In the genomic region with DNA sequence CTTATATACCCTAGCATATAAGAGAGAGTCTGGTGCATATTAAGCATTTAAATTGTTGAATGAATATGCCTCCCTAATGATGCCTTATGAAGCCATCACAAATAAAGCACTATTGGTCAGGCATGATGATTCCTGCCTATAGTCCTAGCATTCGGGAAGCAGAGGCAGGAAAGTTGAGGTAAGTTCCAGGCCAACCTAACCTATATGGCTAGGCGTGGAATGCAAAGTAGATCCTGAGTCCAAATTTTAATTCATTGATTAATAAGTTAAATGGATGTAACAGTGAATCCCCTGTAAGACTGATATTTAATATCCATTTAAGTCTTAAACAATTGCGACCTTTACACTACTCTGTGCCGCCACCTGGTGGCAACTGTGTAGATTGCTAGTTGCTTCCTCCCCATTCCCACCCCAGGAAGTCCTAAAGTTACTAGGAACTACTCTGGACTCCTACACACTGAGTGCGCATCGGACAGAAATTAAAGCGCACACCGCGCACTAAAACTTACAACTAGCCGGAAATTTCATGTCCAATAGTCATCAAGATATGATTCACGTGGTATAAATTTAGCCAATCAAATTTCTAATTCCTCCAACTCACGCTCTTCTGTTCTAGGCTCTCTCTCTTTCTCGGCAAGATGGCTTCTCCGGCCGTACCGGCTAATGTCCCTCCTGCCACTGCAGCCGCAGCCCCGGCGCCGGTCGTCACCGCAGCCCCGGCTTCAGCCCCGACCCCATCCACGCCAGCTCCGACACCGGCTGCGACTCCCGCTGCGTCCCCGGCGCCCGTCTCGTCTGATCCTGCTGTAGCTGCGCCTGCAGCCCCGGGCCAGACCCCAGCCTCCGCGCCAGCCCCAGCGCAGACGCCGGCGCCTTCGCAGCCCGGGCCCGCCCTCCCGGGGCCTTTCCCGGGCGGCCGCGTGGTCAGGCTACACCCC, we compare ENCODE assay signal across 8 mouse cellular contexts. TPM values are rescaled to one million over a fixed set of nuclear protein-coding genes. Genes with fewer than 3 reads are reported as not detected.
DNase-seq lines count a peak whose midpoint lies in the region; ATAC-seq lines count a peak whose summit lies in the region.

A gene (plus strand): TSS at position 624 of the 938 bp plus-strand sequence.

- peak; percentile 92 for ATAC-seq in heart, embryonic 13.5 days (ENCODE audit: extremely low read depth, insufficient number of reproducible peaks, low FRiP score, low TSS enrichment)
- ATAC-seq in liver, embryonic 12.5 days: peak; percentile 95
- peak; percentile 98 for ATAC-seq in stomach, embryonic 15.5 days (ENCODE audit: insufficient read depth, low FRiP score, low read depth)

- peak within 1 kb of the TSS; percentile 37; the same call in 1 of the 2 replicates for H3K27ac ChIP-seq in brown adipose tissue, adult 24 weeks (replicated peaks; ENCODE audit: low read depth, low read length)
- peak within 1 kb of the TSS; percentile 80 for H3K27ac ChIP-seq in heart, embryonic 13.5 days (replicated peaks)
- peak within 1 kb of the TSS; percentile 85 for H3K27ac ChIP-seq in liver, embryonic 12.5 days
- peak within 1 kb of the TSS; percentile 84 for H3K27ac ChIP-seq in stomach, embryonic 15.5 days

- H3K9ac ChIP-seq in heart, embryonic 13.5 days: peak within 1 kb of the TSS; percentile 98
- peak within 1 kb of the TSS; percentile 91 for H3K9ac ChIP-seq in liver, embryonic 12.5 days
- peak within 1 kb of the TSS; percentile 96 for H3K9ac ChIP-seq in stomach, embryonic 15.5 days

- H3K36me3 ChIP-seq in heart, embryonic 13.5 days: peaks cover 30% of the 10 kb centered on the region
- peaks cover 36% of the 10 kb centered on the region for H3K36me3 ChIP-seq in liver, embryonic 12.5 days
- peaks cover 13% of the 10 kb centered on the region for H3K36me3 ChIP-seq in stomach, embryonic 15.5 days

- no peaks in the 10 kb centered on the region for H3K27me3 ChIP-seq in heart, embryonic 13.5 days (replicated peaks)
- peaks cover 4% of the 10 kb centered on the region; the same call in 1 of the 2 replicates for H3K27me3 ChIP-seq in liver, embryonic 12.5 days (replicated peaks)
- H3K27me3 ChIP-seq in stomach, embryonic 15.5 days (replicated peaks): no peaks in the 10 kb centered on the region

- WGBS in heart, embryonic 13.5 days: 2% methylated on average over 50 of the region's 50 CpGs
- WGBS in liver, embryonic 12.5 days (ENCODE audit: insufficient replicate concordance): 1% methylated on average over 50 of the region's 50 CpGs
- WGBS in stomach, embryonic 15.5 days: 2% methylated on average over 50 of the region's 50 CpGs

- peak within 1 kb of the TSS; percentile 86 for H3K4me3 ChIP-seq in brown adipose tissue, adult 24 weeks (ENCODE audit: insufficient read depth, low read depth, low read length)
- peak within 1 kb of the TSS; percentile 97 for H3K4me3 ChIP-seq in heart, embryonic 13.5 days
- H3K4me3 ChIP-seq in liver, embryonic 12.5 days: peak within 1 kb of the TSS; percentile 94
- H3K4me3 ChIP-seq in stomach, embryonic 15.5 days (replicated peaks): peak within 1 kb of the TSS; percentile 99

- DNase-seq in CD4-positive, CD25-positive, alpha-beta regulatory T cell, adult 2 months (ENCODE audit: low read depth, low spot score): peak; percentile 97
- peak; percentile 95 for DNase-seq in fat pad, adult 2 months (ENCODE audit: extremely low read depth, low read depth, low spot score)
- peak; percentile 95 for DNase-seq in kidney, postnatal 10 days
- peak; percentile 93 to 96 for DNase-seq in natural killer cell, adult 2 months (ENCODE audit: low spot score in 2 of 2)

- peaks cover 7% of the 10 kb centered on the region for H3K4me1 ChIP-seq in brown adipose tissue, adult 24 weeks (ENCODE audit: control insufficient read depth, insufficient read depth, insufficient read length, low read length)
- peaks cover 19% of the 10 kb centered on the region for H3K4me1 ChIP-seq in heart, embryonic 13.5 days
- H3K4me1 ChIP-seq in liver, embryonic 12.5 days: peaks cover 22% of the 10 kb centered on the region
- peaks cover 8% of the 10 kb centered on the region for H3K4me1 ChIP-seq in stomach, embryonic 15.5 days

- H3K4me2 ChIP-seq in heart, embryonic 13.5 days: peak within 1 kb of the TSS; percentile 93
- peak within 1 kb of the TSS; percentile 88 for H3K4me2 ChIP-seq in liver, embryonic 12.5 days
- peak within 1 kb of the TSS; percentile 78 for H3K4me2 ChIP-seq in stomach, embryonic 15.5 days

- no peaks in the 10 kb centered on the region for H3K9me3 ChIP-seq in heart, embryonic 13.5 days
- no peaks in the 10 kb centered on the region for H3K9me3 ChIP-seq in liver, embryonic 12.5 days (replicated peaks)
- no peaks in the 10 kb centered on the region for H3K9me3 ChIP-seq in stomach, embryonic 15.5 days

RNA-seq across cellular contexts. Expression of the gene that starts here (rescaled TPM):
- polyA plus RNA-seq in brown adipose tissue, adult 24 weeks (2012; ENCODE audit: insufficient read depth, insufficient read length, missing spikeins): 62.9 and 67.8 TPM in 2 replicates
- polyA plus RNA-seq in heart, embryonic 13.5 days (2015; fragmentation: Nextera tagmentation; extraction: Ambion mirVana): 54.0 and 55.4 TPM in 2 replicates
- 60.3 and 61.3 TPM in 2 replicates for polyA plus RNA-seq in liver, embryonic 12.5 days (2016; fragmentation: Nextera tagmentation; extraction: Ambion mirVana)
- polyA plus RNA-seq in stomach, embryonic 15.5 days (2015; fragmentation: Nextera tagmentation; extraction: Ambion mirVana): 78.4 and 83.4 TPM in 2 replicates

Comparison
In these comparisons a context has a peak if more than half of its experiments do, and no peak if none do; other contexts are left out.
1. Peak in every context shown above with its lines: DNase-seq, ATAC-seq, H3K4me3 ChIP-seq and H3K27ac ChIP-seq.